Mouse (Mus musculus) olfactory bulb, adult 2 months (tissue): ENCODE data around the gene BC004004.

Experiments
- CTCF ChIP-seq: fragments of 200-500 bp; IDR thresholded peaks from 2 replicates; pipeline ENCODE4 v1.5.1; 2012; ENCODE audit warnings: low read depth, mild to moderate bottlenecking, low read length, moderate library complexity; ENCODE audit not compliant: insufficient read depth
- POLR2A ChIP-seq: fragments of 200-500 bp; IDR thresholded peaks from 2 replicates; pipeline ENCODE4 v1.6.1; 2012; ENCODE audit warnings: mild to moderate bottlenecking, low read depth, low read length, moderate library complexity; ENCODE audit not compliant: insufficient read depth

GRCm38 (mm10) chr17:29297813-29298212 is 29.2 kb downstream of the BC004004 start:
- no peak for TF ChIP-seq CTCF
- TF ChIP-seq POLR2A = no peak
